Mouse (Mus musculus) heart, adult 2 months (tissue): ENCODE data around the gene St6gal1.

Source experiments
- CTCF ChIP-seq: fragments of 200-600 bp; IDR thresholded peaks from 2 replicates; pipeline ENCODE4 v1.8.1; 2022; ENCODE audit warnings: antibody characterized with exemption, mild to moderate bottlenecking, moderate library complexity
- EP300 ChIP-seq: fragments of 200-500 bp; IDR thresholded peaks from 2 replicates; pipeline ENCODE4 v1.6.1; 2011; ENCODE audit warnings: low read depth, low read length, control low read depth; ENCODE audit not compliant: insufficient read depth
- POLR2A ChIP-seq: fragments of 200-500 bp; IDR thresholded peaks from 2 replicates; pipeline ENCODE4 v1.6.1; 2011; ENCODE audit warnings: mild to moderate bottlenecking, low read depth, low read length, control low read depth; ENCODE audit not compliant: insufficient read depth

DNA sequence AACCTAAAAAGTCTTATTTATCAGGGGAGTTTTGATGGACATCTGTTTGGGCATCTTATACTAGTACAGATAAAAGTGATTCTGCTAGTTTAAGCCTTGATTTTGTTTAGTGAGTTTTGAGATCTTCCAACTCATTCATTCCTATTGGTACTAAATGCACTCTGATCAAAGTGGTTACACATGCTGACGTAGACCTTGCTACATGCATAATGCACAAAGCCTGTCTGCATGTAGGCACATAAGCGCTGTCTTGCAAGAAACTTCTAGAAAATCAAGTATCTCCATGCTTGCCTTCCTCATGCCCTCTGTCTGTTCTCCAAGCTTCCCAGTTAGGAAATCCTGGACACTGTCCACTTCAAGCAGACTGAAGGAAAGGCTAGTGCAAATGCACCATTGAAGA, 46.7 kb upstream of the St6gal1 start:
- TF ChIP-seq CTCF (no peak), EP300 (no peak), POLR2A (no peak)
